Mouse (Mus musculus): ENCODE data around the gene Rsad2. TPM values are rescaled to one million over a fixed set of nuclear protein-coding genes. Genes with fewer than 3 reads are reported as not detected.

Gene Rsad2
- polyA plus RNA-seq, 1 experiment from 2014 or later: 0.89 TPM

Small RNA genes lying within 50 kb of the gene (microRNA-seq; reads per million reads assigned to microRNA genes)
- 4.6 reads per million, percentile 18 among the genes with 10 or more reads in this experiment for gene Mir6538

Other genes starting within 250 kb of the Rsad2 start
- gene Rnf144a, start 41.2 kb downstream of the Rsad2 start, polyA plus RNA-seq (2015; fragmentation: Nextera tagmentation; extraction: Ambion mirVana): 27.0 and 27.4 TPM in 2 replicates
- gene Cmpk2, start 12.8 kb upstream of the Rsad2 start, polyA plus RNA-seq (2015; fragmentation: Nextera tagmentation; extraction: Ambion mirVana): 13.5 and 14.7 TPM in 2 replicates

Measured in neural tube, embryonic 13.5 days (tissue).